In genomic region chr7:140845683-140846082, GRCm38 (mm10) we compare ENCODE assay signal across 27 mouse cellular contexts. TPM values are rescaled to one million over a fixed set of nuclear protein-coding genes. Genes with fewer than 3 reads are reported as not detected.
DNase-seq lines count a peak whose midpoint lies in the region; ATAC-seq and TF ChIP-seq lines count a peak whose summit lies in the region.
"Had no signal": no experiment of that assay in that cellular context is flagged by ENCODE, and none has a peak within 500 bp of the region (broad histone marks: within the 10 kb centered on the region; RNA-seq: fewer than 3 reads in every experiment).

No protein-coding gene starts in this region.

- no peaks in the 10 kb centered on the region for H3K36me3 ChIP-seq in lung, postnatal 0 days (ENCODE audit: insufficient read depth, low read length)
- peaks cover 4% of the 10 kb centered on the region; the same call in 1 of the 2 replicates for H3K36me3 ChIP-seq in E14TG2a.4 (ENCODE audit: insufficient read depth, low read length)
- H3K36me3 ChIP-seq: embryonic facial prominence, embryonic 13.5 days; midbrain, embryonic 15.5 days had no signal

- TF ChIP-seq POLR2A in lung, adult 2 months (IDR thresholded peaks at IDR 0.05; ENCODE audit: borderline replicate concordance, extremely low read depth, low read depth, low read length): no peak

- ATAC-seq in lung, postnatal 0 days: no peak

- TF ChIP-seq CTCF in lung, postnatal 0 days (IDR thresholded peaks at IDR 0.05): peak; percentile 36; the same call in 1 of the 2 replicates
- TF ChIP-seq CTCF in lung, adult 2 months (IDR thresholded peaks at IDR 0.05; ENCODE audit: insufficient read depth, low read length): no peak
- peak; percentile 29 for TF ChIP-seq CTCF in E14TG2a.4 (conservative IDR thresholded peaks at IDR 0.05; ENCODE audit: low read length)

- no peak for TF ChIP-seq EP300 in lung, postnatal 0 days (IDR thresholded peaks at IDR 0.05)

- WGBS in lung, postnatal 0 days: 61% methylated on average over 4 of the region's 4 CpGs
- WGBS in lung, adult 2 months: 60% methylated on average over 4 of the region's 4 CpGs

- peak; percentile 92 for DNase-seq in heart, adult 11 months
- DNase-seq in heart, adult 8-10 months (ENCODE audit: low spot score): no peak
- no peak for DNase-seq in lung, postnatal 0 days (ENCODE audit: low spot score)
- DNase-seq in lung, adult 2 months: no peak
- peak; percentile 79 for DNase-seq in ES-CJ7 (ENCODE audit: low read depth, low spot score)
- DNase-seq in cerebellum, postnatal 4 days (ENCODE audit: low spot score in 2 of 2): no peak
- DNase-seq: cerebellum, adult 8-10 months; right cerebral cortex, postnatal 4 days; thymus, postnatal 14 days had no signal

- H3K4me3 ChIP-seq in lung, postnatal 0 days (ENCODE audit: low read depth, low read length): no peak overlapping the region
- H3K4me3 ChIP-seq in lung, adult 2 months (replicated peaks; ENCODE audit: extremely low read depth, low read depth, low read length): no peak overlapping the region
- H3K4me3 ChIP-seq in E14TG2a.4 (replicated peaks; ENCODE audit: low read length): peak overlapping the region; percentile 10; the same call in 1 of the 2 replicates
- H3K4me3 ChIP-seq: embryonic facial prominence, embryonic 13.5 days; midbrain, embryonic 15.5 days had no signal

- no peak overlapping the region for H3K9ac ChIP-seq in lung, postnatal 0 days (replicated peaks; ENCODE audit: low read depth)
- H3K9ac ChIP-seq: embryonic facial prominence, embryonic 13.5 days; liver, postnatal 0 days; midbrain, embryonic 15.5 days had no signal

- no peaks in the 10 kb centered on the region for H3K4me1 ChIP-seq in lung, postnatal 0 days (ENCODE audit: insufficient read depth, low read depth, low read length)
- peaks cover 3% of the 10 kb centered on the region; the same call in 1 of the 2 replicates for H3K4me1 ChIP-seq in lung, adult 2 months (ENCODE audit: control insufficient read depth, insufficient read depth, low read length)
- peaks cover 88% of the 10 kb centered on the region for H3K4me1 ChIP-seq in E14TG2a.4 (replicated peaks; ENCODE audit: low read depth, low read length)
- H3K4me1 ChIP-seq: midbrain, embryonic 15.5 days had no signal

- no peaks in the 10 kb centered on the region; the same call in 1 of the 2 replicates for H3K27me3 ChIP-seq in lung, postnatal 0 days (replicated peaks; ENCODE audit: insufficient read depth, low read length)
- H3K27me3 ChIP-seq in E14TG2a.4 (ENCODE audit: insufficient read depth, low read length): peaks cover 16% of the 10 kb centered on the region; the same call in 1 of the 2 replicates

- no peak overlapping the region for H3K4me2 ChIP-seq in lung, postnatal 0 days (replicated peaks; ENCODE audit: low read depth, low read length)
- H3K4me2 ChIP-seq: embryonic facial prominence, embryonic 13.5 days; midbrain, embryonic 15.5 days had no signal

- no peaks in the 10 kb centered on the region for H3K9me3 ChIP-seq in lung, postnatal 0 days (ENCODE audit: low read length)
- H3K9me3 ChIP-seq in E14TG2a.4 (ENCODE audit: low read length): no peaks in the 10 kb centered on the region
- H3K9me3 ChIP-seq: embryonic facial prominence, embryonic 13.5 days; midbrain, embryonic 15.5 days had no signal

- no peak overlapping the region for H3K27ac ChIP-seq in lung, postnatal 0 days (ENCODE audit: low read length)
- H3K27ac ChIP-seq: embryonic facial prominence, embryonic 13.5 days; midbrain, embryonic 15.5 days had no signal

RNA-seq across cellular contexts. Expression of gene Scgb1c1, which starts 0.3 kb away (rescaled TPM):
- 10 to 100 TPM; 26.3 to 49.2 (median 37.1) TPM for total RNA-seq in heart, adult 8-10 months (2022)
- polyA plus RNA-seq in lung, postnatal 0 days (2015; fragmentation: Nextera tagmentation; extraction: Ambion mirVana): 25.9 and 27.0 TPM in 2 replicates
- 45.0 and 76.2 TPM in 2 replicates for polyA plus RNA-seq in lung, adult 2 months (2012; rRNA removed)
- total RNA-seq: adrenal gland, adult 18-20 months; ES-E14; gastrocnemius, adult 18-20 months; granulocyte monocyte progenitor cell, adult 5-6 weeks; layer of hippocampus, adult 8-10 months; left cerebral cortex, postnatal 25 days; neutrophil, adult 5-6 weeks had no signal
- polyA plus RNA-seq: C2C12; cortical plate, adult 2 months; embryonic facial prominence, embryonic 13.5 days; heart, embryonic 14.5 days; hindbrain, embryonic 16.5 days; liver, postnatal 0 days; midbrain, embryonic 15.5 days; stomach, embryonic 16.5 days had no signal

RNA-seq across cellular contexts. Expression of gene Odf3, which starts 1.9 kb away (rescaled TPM):
- total RNA-seq in heart, adult 8-10 months (2022): not detected
- polyA plus RNA-seq in lung, postnatal 0 days (2015; fragmentation: Nextera tagmentation; extraction: Ambion mirVana): not detected in 2 replicates
- polyA plus RNA-seq in lung, adult 2 months (2012; rRNA removed): 0.24 TPM in 1 of 2 replicates, not detected in the other
- total RNA-seq: ES-E14; gastrocnemius, adult 18-20 months; granulocyte monocyte progenitor cell, adult 5-6 weeks; heart, postnatal 4 days; layer of hippocampus, adult 8-10 months; left cerebral cortex, postnatal 25 days; liver, adult 2 months; neutrophil, adult 5-6 weeks had no signal
- polyA plus RNA-seq: heart, embryonic 14.5 days; liver, adult 2 months; liver, postnatal 0 days; midbrain, embryonic 15.5 days had no signal

RNA-seq across cellular contexts. Expression of gene Gm45785, which starts 10.4 kb away (rescaled TPM):
- total RNA-seq in heart, adult 8-10 months (2022): not detected
- not detected in 2 replicates for polyA plus RNA-seq in lung, postnatal 0 days (2015; fragmentation: Nextera tagmentation; extraction: Ambion mirVana)
- 2.2 TPM in 1 of 2 replicates, not detected in the other for polyA plus RNA-seq in lung, adult 2 months (2012; rRNA removed)
- total RNA-seq: gastrocnemius, adult 18-20 months; granulocyte monocyte progenitor cell, adult 5-6 weeks; neutrophil, adult 5-6 weeks had no signal
- polyA plus RNA-seq: C2C12; embryonic facial prominence, embryonic 13.5 days; heart, embryonic 14.5 days; hindbrain, embryonic 16.5 days; liver, adult 2 months; liver, postnatal 0 days; stomach, embryonic 16.5 days had no signal

RNA-seq across cellular contexts. Expression of gene Urah, which starts 10.9 kb away (rescaled TPM):
- total RNA-seq in heart, adult 8-10 months (2022): 1 to 10 TPM in 2 of 4 experiments, under 1 TPM in 2; 0.79 to 3.2 (median 1.4) TPM
- polyA plus RNA-seq in lung, postnatal 0 days (2015; fragmentation: Nextera tagmentation; extraction: Ambion mirVana): 12.6 and 15.0 TPM in 2 replicates
- polyA plus RNA-seq in lung, adult 2 months (2012; rRNA removed): 19.7 and 23.3 TPM in 2 replicates
- total RNA-seq: gastrocnemius, adult 18-20 months; granulocyte monocyte progenitor cell, adult 5-6 weeks; heart, postnatal 4 days; neutrophil, adult 5-6 weeks had no signal
- polyA plus RNA-seq: C2C12; heart, embryonic 14.5 days; hindbrain, embryonic 16.5 days; midbrain, embryonic 15.5 days had no signal

RNA-seq across cellular contexts. Expression of gene Ric8a, which starts 11.1 kb away (rescaled TPM):
- 10 to 100 TPM; 22.3 to 24.4 (median 23.3) TPM for total RNA-seq in heart, adult 8-10 months (2022)
- polyA plus RNA-seq in lung, postnatal 0 days (2015; fragmentation: Nextera tagmentation; extraction: Ambion mirVana): 63.6 and 68.0 TPM in 2 replicates
- polyA plus RNA-seq in lung, adult 2 months (2012; rRNA removed): 112 and 138 TPM in 2 replicates

Comparison
In these comparisons a context has a peak if more than half of its experiments do, and no peak if none do; other contexts are left out.
1. DNase-seq: peak in heart, adult 11 months (single experiment) and ES-CJ7 (single experiment); none in heart, adult 8-10 months (single experiment), lung, postnatal 0 days (single experiment), lung, adult 2 months (single experiment) and cerebellum, postnatal 4 days (0 of 2).